Mouse (Mus musculus) thymus, postnatal 14 days (tissue): Measurements from ENCODE around the gene 2410131K14Rik.

Source experiments
- DNase-seq: peaks from one replicate; pipeline ENCODE4 v3.0.0; 2021

Gene 2410131K14Rik

DNA sequence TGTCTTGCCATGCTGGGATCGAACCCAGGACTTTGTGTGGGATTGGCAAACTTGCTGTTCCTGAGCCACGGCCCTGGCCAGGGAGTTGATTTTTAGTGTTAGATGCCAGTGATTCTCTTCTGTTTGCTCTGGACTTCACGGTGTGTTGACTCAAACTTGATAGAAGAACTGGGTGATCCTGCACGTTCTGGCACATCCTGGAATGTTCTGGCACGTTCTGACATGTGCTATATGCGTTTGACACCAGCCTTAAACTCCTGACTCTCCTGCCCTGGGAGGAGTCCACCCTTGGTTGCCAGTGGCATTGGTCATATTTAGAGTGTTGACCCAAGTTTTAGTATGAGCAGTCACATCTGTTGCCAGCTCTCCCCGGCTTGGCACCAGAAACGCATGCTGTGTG is 17.4 kb downstream of the 2410131K14Rik start:
- no peak for DNase-seq

- DNase-seq, result no peak
These were observed 19.3 kb downstream of the 2410131K14Rik start for GRCm38 (mm10) chr5:118264279-118264678.

- no peak for DNase-seq
These were observed 20.3 kb downstream of the 2410131K14Rik start for GRCm38 (mm10) chr5:118265366-118265765.

GRCm38 (mm10) chr5:118266309-118266708 is 21.3 kb downstream of the 2410131K14Rik start:
- DNase-seq, result peak; percentile 41

GRCm38 (mm10) chr5:118268987-118269386 is 24.0 kb downstream of the 2410131K14Rik start:
- DNase-seq, result peak; percentile 83

- DNase-seq, result peak; percentile 51
These were observed 26.6 kb downstream of the 2410131K14Rik start for GRCm38 (mm10) chr5:118271449-118272110.

DNA sequence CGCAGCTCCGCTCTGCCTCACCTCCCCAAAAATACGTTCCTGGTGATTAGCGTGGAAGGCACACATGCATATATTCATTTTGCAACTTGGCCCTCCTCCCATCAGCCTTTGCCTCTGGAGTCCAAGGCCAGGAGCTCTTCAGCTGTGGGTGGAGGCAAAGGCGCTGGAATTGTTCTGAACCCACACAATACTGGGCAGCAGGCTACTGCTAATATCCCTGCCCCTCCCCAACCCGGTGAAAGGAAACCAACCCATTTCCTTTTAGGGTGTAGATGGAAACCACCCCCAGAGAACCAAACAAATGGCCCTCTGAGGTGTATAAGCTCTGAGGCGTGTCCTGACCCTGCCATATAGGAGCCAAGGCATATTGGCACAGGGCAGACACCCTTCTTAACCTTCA is 28.4 kb downstream of the 2410131K14Rik start:
- DNase-seq, result no peak

DNA sequence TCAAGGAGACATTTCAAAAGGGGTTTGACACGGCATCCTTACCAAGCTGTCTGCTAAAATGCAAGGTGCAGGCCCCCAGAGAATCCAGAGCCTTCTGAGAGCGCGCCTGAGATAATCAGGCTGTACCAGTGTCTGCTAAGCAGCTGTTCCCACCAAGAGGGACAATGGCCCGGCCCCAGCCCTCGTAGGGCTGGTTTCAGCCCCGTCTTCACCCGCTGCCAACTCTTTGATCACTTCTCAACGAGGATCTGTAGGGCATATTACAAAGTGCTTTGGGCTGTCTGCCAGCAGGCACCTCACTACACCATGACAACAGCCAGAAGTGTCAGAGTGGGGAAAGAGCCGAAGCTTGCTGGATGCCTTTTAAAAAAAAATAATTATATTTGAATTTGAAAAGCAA is 29.5 kb downstream of the 2410131K14Rik start:
- no peak for DNase-seq

DNA sequence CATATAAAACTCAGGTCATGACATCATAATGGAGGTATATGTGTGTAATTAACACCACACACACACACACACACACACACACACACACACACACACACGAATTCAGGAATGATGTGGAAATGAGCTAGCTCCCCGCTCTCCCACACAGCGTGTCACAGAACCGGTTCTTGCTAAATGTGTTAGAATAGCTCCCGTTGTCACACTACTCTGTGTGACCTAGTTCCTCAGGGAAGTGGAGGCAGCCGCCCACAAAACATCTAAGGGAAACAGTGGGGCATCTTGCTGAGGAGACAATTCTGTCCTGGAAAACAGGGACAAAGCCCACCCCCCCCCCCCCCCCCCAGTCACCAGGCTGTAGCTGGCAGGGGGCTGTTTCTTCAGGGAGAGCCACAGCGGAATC is 31.3 kb downstream of the 2410131K14Rik start:
- DNase-seq, result no peak

DNA sequence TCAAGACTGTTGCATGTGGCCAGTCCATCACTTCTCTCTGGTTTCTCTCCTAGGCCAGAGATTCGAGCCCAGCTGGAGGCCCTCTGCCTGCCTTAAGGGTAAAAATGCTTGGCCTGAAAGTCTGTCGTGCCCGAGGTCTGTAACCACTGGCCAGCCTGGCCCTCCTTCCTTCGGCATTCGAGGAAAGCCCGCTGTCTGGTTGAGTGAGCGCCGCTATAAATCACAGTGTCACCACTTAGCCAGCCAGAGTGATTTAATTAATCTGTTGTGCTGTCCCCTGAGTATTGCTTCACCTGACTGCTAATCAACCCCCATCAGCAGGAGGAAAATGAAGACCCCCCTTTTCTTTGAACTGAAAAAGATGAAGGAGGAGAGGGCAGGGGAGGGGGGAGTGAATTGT is 31.7 kb downstream of the 2410131K14Rik start:
- DNase-seq, result no peak

DNA sequence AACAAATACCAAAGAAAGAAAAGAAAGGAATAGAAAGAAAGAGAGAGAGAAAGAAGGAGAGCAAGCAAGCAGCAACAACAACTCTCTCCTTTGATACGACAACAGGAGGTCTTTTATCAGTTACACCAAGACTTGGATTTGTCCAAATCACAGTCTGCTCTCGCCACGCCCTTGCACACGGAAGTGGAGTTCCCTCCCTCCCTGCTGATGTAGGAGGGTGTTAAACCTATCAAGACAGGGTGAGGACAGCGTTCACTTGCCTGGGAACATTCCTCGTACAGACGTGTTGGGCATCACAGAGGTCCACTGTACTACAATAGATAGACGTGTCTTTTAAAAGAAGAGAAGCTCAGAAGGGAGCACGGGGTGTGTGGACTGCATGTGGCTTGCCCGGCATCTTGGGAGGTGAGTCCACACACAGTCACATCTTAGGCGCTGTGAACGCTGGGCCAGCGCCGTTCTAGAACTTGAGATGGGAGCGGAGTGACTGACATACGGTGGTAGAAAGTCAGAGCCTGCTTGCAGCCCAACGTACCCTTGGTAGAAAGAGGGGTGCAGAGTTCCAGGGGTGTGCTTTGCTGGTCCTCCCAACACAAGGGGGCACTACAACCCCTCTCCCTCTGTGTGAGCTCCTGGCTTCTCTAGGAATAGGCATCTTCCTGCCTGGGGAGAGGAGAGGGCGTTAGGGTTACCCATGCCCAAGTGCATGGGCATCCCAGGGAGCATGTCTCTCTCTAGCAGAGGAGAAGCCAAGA is 32.9 kb downstream of the 2410131K14Rik start:
- no peak for DNase-seq

DNA sequence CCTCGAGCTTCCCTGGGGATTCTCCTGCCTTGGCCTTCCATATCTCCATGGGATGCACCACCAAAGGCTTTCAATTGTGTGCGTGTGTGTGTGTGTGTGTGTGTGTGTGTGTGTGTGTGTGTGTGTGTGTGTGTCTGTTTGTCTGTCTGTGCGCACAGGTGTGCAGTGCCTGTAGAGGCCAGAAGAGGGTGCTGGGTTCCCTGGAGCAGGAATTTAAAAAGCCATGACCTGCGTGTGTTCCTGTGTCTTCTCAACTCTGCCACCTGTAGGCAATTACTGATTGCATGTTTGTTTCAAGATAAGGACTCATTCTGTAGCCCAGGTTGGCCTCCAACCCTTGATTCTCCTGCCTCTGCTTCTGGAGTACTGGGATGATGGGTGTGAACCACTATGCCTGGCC is 46.4 kb downstream of the 2410131K14Rik start:
- no peak for DNase-seq

GRCm38 (mm10) chr5:118292476-118292875 is 47.4 kb downstream of the 2410131K14Rik start:
- DNase-seq, result no peak

DNA sequence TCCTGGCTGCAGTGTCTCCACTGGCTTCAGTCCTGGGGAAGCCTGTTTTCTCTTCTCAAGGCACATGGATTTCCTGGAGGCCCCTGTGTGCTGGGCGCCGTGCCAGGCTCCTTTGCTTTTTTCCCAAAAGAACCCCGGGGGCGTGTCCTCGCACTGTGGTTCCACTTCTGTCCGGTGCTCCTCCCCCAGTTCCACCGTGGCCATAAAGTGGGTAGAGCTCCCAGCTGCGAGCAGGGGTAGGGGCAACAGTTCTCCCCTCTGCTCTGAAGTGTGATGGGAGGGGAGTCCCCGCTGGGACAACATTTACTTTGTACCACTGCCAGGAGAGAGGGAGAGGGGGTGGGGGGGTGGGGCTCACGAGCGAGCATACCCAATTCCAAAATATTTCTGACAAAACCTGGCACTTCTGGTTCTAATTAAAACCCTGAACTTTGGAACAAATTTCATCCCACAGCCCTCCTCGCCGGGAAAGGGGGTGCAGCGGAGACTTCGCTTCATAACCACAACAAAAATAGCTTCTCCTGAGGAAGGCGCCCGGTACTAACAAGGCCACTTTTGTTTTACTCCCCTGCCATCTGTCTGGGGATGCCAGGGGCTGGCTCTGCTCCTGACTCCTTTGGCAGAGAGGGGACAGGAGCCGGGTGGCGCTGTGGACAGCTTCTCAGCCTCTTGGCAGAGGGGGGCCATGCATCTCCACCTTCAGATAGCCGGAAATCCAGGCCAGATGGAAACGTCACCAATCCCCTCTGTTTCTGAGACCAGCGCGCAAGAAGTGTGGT is 49.2 kb downstream of the 2410131K14Rik start:
- no peak for DNase-seq

- no peak for DNase-seq
These were observed 49.8 kb downstream of the 2410131K14Rik start for GRCm38 (mm10) chr5:118294865-118295258.

DNA sequence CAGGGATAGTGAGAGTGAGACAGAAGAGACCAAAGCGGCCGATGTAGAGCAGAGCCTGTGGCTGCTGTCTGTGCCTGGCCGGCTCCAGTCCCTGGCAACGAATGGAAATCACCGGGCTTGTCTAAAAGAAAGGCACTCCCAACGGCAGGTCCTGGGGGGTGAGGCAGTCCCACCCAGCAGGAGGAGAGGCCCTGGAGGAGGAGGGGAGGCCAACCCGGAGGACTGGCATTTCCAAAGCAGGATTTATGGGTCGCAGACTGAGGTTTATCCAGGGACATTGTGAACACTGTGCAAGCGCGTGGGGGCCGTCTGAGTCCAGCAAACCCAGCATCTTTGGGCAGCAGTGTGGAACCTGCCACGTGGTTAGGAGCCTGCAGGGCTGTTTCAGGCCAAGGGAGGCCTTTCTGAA is 52.3 kb downstream of the 2410131K14Rik start:
- no peak for DNase-seq

DNA sequence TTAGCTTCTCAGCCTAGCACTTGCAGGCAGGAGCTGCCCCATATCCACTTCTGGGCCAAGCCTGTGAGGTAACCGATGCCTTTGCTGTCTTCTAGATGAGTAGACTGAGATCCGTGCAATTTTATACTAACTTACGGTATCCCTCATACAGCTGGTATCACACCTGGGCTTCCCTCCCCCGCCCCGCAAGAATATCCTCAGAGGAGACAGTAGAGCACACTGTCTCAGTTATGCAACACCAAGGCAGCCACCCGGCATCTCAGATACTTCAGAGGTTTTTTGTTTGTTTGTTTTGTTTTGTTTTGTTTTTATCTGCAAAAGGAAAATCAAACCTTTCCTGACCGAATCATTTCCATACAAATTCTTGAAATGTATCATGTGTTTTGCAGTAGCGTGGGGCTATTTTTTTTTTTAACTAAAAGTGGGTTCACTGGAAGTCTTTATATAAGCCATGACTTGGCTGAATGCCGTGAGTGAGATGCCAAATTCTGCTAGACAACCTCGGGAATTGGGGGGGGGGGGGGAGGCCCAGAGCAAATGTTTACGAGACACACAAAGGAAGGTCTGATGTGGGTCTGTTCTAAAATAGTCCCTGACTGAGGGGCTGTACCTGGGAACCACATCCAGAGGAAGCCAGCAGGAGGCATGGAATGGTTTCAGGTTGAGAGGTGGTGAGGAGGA is 54.8 kb downstream of the 2410131K14Rik start:
- no peak for DNase-seq

- DNase-seq, result no peak
These were observed 57.6 kb downstream of the 2410131K14Rik start for GRCm38 (mm10) chr5:118302466-118303155.

DNA sequence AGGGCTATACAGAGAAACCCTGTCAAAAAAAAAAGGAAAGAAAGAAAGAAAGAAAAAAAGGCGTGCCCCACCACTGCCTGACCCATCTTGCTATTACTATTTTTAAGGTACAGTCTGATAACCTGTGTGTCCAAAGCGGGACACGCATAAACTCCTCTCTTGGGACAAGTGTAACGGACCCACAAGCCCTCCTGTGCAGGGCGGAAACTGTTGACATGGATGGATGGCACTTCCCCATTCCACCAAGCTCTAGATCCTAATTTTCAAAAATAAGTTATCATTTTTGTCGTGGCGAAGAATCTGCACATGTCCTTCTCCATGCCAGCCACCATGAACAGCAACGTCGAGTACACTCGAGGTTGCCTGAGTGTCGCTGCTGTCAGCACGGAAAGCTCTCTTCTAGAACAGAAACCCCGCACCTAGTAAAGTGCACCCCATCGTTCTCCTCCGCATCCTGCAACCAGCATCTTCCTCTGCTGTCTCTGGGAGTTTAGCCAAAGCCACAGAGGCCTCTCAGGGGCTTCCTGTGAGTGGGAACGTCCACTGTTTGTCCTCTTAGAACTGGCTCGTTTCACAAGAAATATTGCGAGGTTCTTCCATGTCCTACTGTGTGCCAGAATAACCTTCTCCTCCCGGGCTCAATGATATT is 60.1 kb downstream of the 2410131K14Rik start:
- no peak for DNase-seq

- DNase-seq, result no peak
These were observed 65.4 kb downstream of the 2410131K14Rik start for GRCm38 (mm10) chr5:118310389-118310788.

- no peak for DNase-seq
These were observed 66.2 kb downstream of the 2410131K14Rik start for GRCm38 (mm10) chr5:118311251-118311650.

- no peak for DNase-seq
These were observed 68.7 kb downstream of the 2410131K14Rik start for GRCm38 (mm10) chr5:118313766-118314165.
